Mouse (Mus musculus): ENCODE data around the gene Nlrp14.

- TF ChIP-seq POLR2A (IDR thresholded peaks at IDR 0.05; ENCODE audit: extremely low read depth, insufficient read depth, low read length), result no peak
- TF ChIP-seq CTCF (IDR thresholded peaks at IDR 0.05; ENCODE audit: extremely low read depth, insufficient read depth, low read length), result no peak
Measured at GRCm38 (mm10) chr7:107201817-107202216, 35.0 kb downstream of the Nlrp14 start.

All from cortical plate, adult 2 months (tissue).